25 mouse cellular contexts compared by ENCODE assay signal in genomic region chr7:79832980-79833379, GRCm38 (mm10). TPM values are rescaled to one million over a fixed set of nuclear protein-coding genes. Genes with fewer than 3 reads are reported as not detected.
DNase-seq lines count a peak whose midpoint lies in the region; ATAC-seq and TF ChIP-seq lines count a peak whose summit lies in the region.
"Had no signal": no experiment of that assay in that cellular context is flagged by ENCODE, and none has a peak within 500 bp of the region (broad histone marks: within the 10 kb centered on the region; RNA-seq: fewer than 3 reads in every experiment).

No protein-coding gene starts in this region.

- H3K4me2 ChIP-seq in intestine, embryonic 15.5 days (replicated peaks): no peak overlapping the region
- H3K4me2 ChIP-seq in intestine, embryonic 16.5 days (ENCODE audit: low read depth, low read length): no peak overlapping the region
- no peak overlapping the region for H3K4me2 ChIP-seq in embryonic facial prominence, embryonic 15.5 days (replicated peaks)
- H3K4me2 ChIP-seq in stomach, postnatal 0 days (replicated peaks; ENCODE audit: low read depth): no peak overlapping the region
- H3K4me2 ChIP-seq: embryonic facial prominence, embryonic 12.5 days; heart, embryonic 15.5 days; hindbrain, embryonic 13.5 days had no signal

- no peak overlapping the region for H3K4me3 ChIP-seq in intestine, embryonic 15.5 days (replicated peaks)
- H3K4me3 ChIP-seq in intestine, embryonic 16.5 days (ENCODE audit: low read length): no peak overlapping the region
- H3K4me3 ChIP-seq in embryonic facial prominence, embryonic 15.5 days (replicated peaks): no peak overlapping the region
- no peak overlapping the region for H3K4me3 ChIP-seq in stomach, postnatal 0 days (ENCODE audit: low read depth, low read length)
- H3K4me3 ChIP-seq: embryonic facial prominence, embryonic 12.5 days; erythroblast, embryonic 14.5 days; forebrain, embryonic 10.5 days; gastrocnemius, adult 2 months; heart, embryonic 10.5 days; heart, embryonic 15.5 days; hindbrain, embryonic 13.5 days had no signal

- no peak overlapping the region for H3K9ac ChIP-seq in intestine, embryonic 15.5 days
- H3K9ac ChIP-seq in intestine, embryonic 16.5 days (ENCODE audit: low read depth, low read length): no peak overlapping the region
- no peak overlapping the region for H3K9ac ChIP-seq in embryonic facial prominence, embryonic 15.5 days
- no peak overlapping the region for H3K9ac ChIP-seq in stomach, postnatal 0 days (ENCODE audit: low read length)
- H3K9ac ChIP-seq: embryonic facial prominence, embryonic 12.5 days; heart, embryonic 15.5 days; hindbrain, embryonic 13.5 days had no signal

- TF ChIP-seq CTCF in stomach, postnatal 0 days (IDR thresholded peaks at IDR 0.05; ENCODE audit: low read depth): no peak

- H3K9me3 ChIP-seq in intestine, embryonic 15.5 days: no peaks in the 10 kb centered on the region
- no peaks in the 10 kb centered on the region for H3K9me3 ChIP-seq in intestine, embryonic 16.5 days (ENCODE audit: control insufficient read depth, low read length)
- no peaks in the 10 kb centered on the region for H3K9me3 ChIP-seq in embryonic facial prominence, embryonic 15.5 days (replicated peaks)
- no peaks in the 10 kb centered on the region for H3K9me3 ChIP-seq in stomach, postnatal 0 days (ENCODE audit: control insufficient read depth, low read length)
- H3K9me3 ChIP-seq: embryonic facial prominence, embryonic 12.5 days; forebrain, embryonic 10.5 days; heart, embryonic 10.5 days; heart, embryonic 15.5 days; hindbrain, embryonic 13.5 days had no signal

- H3K27ac ChIP-seq in intestine, embryonic 15.5 days: no peak overlapping the region
- no peak overlapping the region for H3K27ac ChIP-seq in intestine, embryonic 16.5 days (ENCODE audit: low read length)
- no peak overlapping the region for H3K27ac ChIP-seq in embryonic facial prominence, embryonic 15.5 days (replicated peaks)
- no peak overlapping the region for H3K27ac ChIP-seq in stomach, postnatal 0 days (replicated peaks)
- H3K27ac ChIP-seq: embryonic facial prominence, embryonic 12.5 days; forebrain, embryonic 10.5 days; gastrocnemius, adult 2 months; heart, embryonic 10.5 days; heart, embryonic 15.5 days; hindbrain, embryonic 13.5 days; hindbrain, postnatal 0 days had no signal

- no peaks in the 10 kb centered on the region for H3K36me3 ChIP-seq in intestine, embryonic 15.5 days
- peaks cover 4% of the 10 kb centered on the region; the same call in 1 of the 2 replicates for H3K36me3 ChIP-seq in intestine, embryonic 16.5 days (ENCODE audit: control insufficient read depth, insufficient read depth, low read length)
- H3K36me3 ChIP-seq in embryonic facial prominence, embryonic 15.5 days: peaks cover 17% of the 10 kb centered on the region; the same call in 1 of the 2 replicates
- H3K36me3 ChIP-seq in stomach, postnatal 0 days (ENCODE audit: control insufficient read depth, insufficient read depth, low read length): no peaks in the 10 kb centered on the region
- H3K36me3 ChIP-seq: embryonic facial prominence, embryonic 12.5 days; forebrain, embryonic 10.5 days; heart, embryonic 10.5 days; heart, embryonic 15.5 days; hindbrain, embryonic 13.5 days had no signal

- ATAC-seq in intestine, embryonic 15.5 days: 0 out of 2 replicates have a peak, but pooled peaks have one; percentile 27
- ATAC-seq in intestine, embryonic 16.5 days: no peak
- ATAC-seq in embryonic facial prominence, embryonic 15.5 days (ENCODE audit: insufficient number of reproducible peaks, low FRiP score, low TSS enrichment, low read depth): 0 out of 2 replicates have a peak, but pooled peaks have one; percentile 46
- peak; percentile 46; the same call in 1 of the 2 replicates for ATAC-seq in stomach, postnatal 0 days (ENCODE audit: low FRiP score, low TSS enrichment)
- ATAC-seq: activated CD4-positive, CD25-positive, alpha-beta regulatory T cell, adult 4 months; forebrain, embryonic 14.5 days; hindbrain, postnatal 0 days; Patski had no signal

- peak; percentile 30 for DNase-seq in Muller cell, postnatal 12 days (ENCODE audit: inconsistent ontology term)
- no peak for DNase-seq in stomach, postnatal 0 days (ENCODE audit: low spot score)
- DNase-seq in cerebellum, adult 8-10 months: no peak
- no peak for DNase-seq in urinary bladder, postnatal 25 days (ENCODE audit: low spot score)
- DNase-seq: adrenal gland, postnatal 14 days; cerebellum, adult 18-20 months; cerebellum, postnatal 10 days; embryo, embryonic 11 days; gastrocnemius, adult 2 months; gastrocnemius, postnatal 36 days; heart, adult 18-20 months; heart, postnatal 14 days had no signal

- 0 out of 2 replicates have a peak, but pooled peaks cover 2% of the 10 kb centered on the region for H3K4me1 ChIP-seq in intestine, embryonic 15.5 days (replicated peaks)
- 0 out of 2 replicates have a peak, but pooled peaks cover 6% of the 10 kb centered on the region for H3K4me1 ChIP-seq in intestine, embryonic 16.5 days (ENCODE audit: control insufficient read depth, insufficient read depth, low read length)
- H3K4me1 ChIP-seq in embryonic facial prominence, embryonic 15.5 days: 0 out of 2 replicates have a peak, but pooled peaks cover 5% of the 10 kb centered on the region
- H3K4me1 ChIP-seq in stomach, postnatal 0 days (replicated peaks; ENCODE audit: control insufficient read depth, insufficient read depth): no peaks in the 10 kb centered on the region
- H3K4me1 ChIP-seq: embryonic facial prominence, embryonic 12.5 days; forebrain, embryonic 10.5 days; heart, embryonic 15.5 days; hindbrain, embryonic 13.5 days had no signal

- H3K27me3 ChIP-seq in intestine, embryonic 15.5 days (replicated peaks): no peaks in the 10 kb centered on the region
- H3K27me3 ChIP-seq in intestine, embryonic 16.5 days (replicated peaks; ENCODE audit: control insufficient read depth, insufficient read depth, low read length): no peaks in the 10 kb centered on the region
- no peaks in the 10 kb centered on the region for H3K27me3 ChIP-seq in embryonic facial prominence, embryonic 15.5 days
- H3K27me3 ChIP-seq in stomach, postnatal 0 days (ENCODE audit: control insufficient read depth, insufficient read depth, low read length): no peaks in the 10 kb centered on the region
- H3K27me3 ChIP-seq: embryonic facial prominence, embryonic 12.5 days; heart, embryonic 15.5 days; hindbrain, embryonic 13.5 days; Patski had no signal

- TF ChIP-seq EP300 in stomach, postnatal 0 days (optimal IDR thresholded peaks at IDR 0.05): no peak

RNA-seq across cellular contexts. Expression of gene Mesp2, which starts 22.5 kb away (rescaled TPM):
- 1.3 and 2.0 TPM in 2 replicates for polyA plus RNA-seq in intestine, embryonic 15.5 days (2015; fragmentation: Nextera tagmentation; extraction: Ambion mirVana)
- 2.6 and 3.1 TPM in 2 replicates for polyA plus RNA-seq in intestine, embryonic 16.5 days (2015; fragmentation: Nextera tagmentation; extraction: Ambion mirVana)
- 0.55 and 0.67 TPM in 2 replicates for polyA plus RNA-seq in embryonic facial prominence, embryonic 15.5 days (2015; fragmentation: Nextera tagmentation; extraction: Ambion mirVana)
- polyA plus RNA-seq in stomach, postnatal 0 days (2015; fragmentation: Nextera tagmentation; extraction: Ambion mirVana): 1.5 and 2.5 TPM in 2 replicates
- polyA plus RNA-seq: activated CD4-positive, CD25-positive, alpha-beta regulatory T cell, adult 4 months; erythroblast, embryonic 14.5 days had no signal

RNA-seq across cellular contexts. Expression of gene Anpep, which starts 27.9 kb away (rescaled TPM):
- 161 and 174 TPM in 2 replicates for polyA plus RNA-seq in intestine, embryonic 15.5 days (2015; fragmentation: Nextera tagmentation; extraction: Ambion mirVana)
- 248 and 311 TPM in 2 replicates for polyA plus RNA-seq in intestine, embryonic 16.5 days (2015; fragmentation: Nextera tagmentation; extraction: Ambion mirVana)
- polyA plus RNA-seq in embryonic facial prominence, embryonic 15.5 days (2015; fragmentation: Nextera tagmentation; extraction: Ambion mirVana): 24.9 and 31.1 TPM in 2 replicates
- 31.4 and 36.8 TPM in 2 replicates for polyA plus RNA-seq in stomach, postnatal 0 days (2015; fragmentation: Nextera tagmentation; extraction: Ambion mirVana)
- polyA plus RNA-seq: activated CD4-positive, CD25-positive, alpha-beta regulatory T cell, adult 4 months had no signal

RNA-seq across cellular contexts. Expression of gene Mesp1, which starts 39.4 kb away (rescaled TPM):
- 0.13 and 0.21 TPM in 2 replicates for polyA plus RNA-seq in intestine, embryonic 15.5 days (2015; fragmentation: Nextera tagmentation; extraction: Ambion mirVana)
- 0.28 TPM in 1 of 2 replicates, not detected in the other for polyA plus RNA-seq in intestine, embryonic 16.5 days (2015; fragmentation: Nextera tagmentation; extraction: Ambion mirVana)
- polyA plus RNA-seq in embryonic facial prominence, embryonic 15.5 days (2015; fragmentation: Nextera tagmentation; extraction: Ambion mirVana): 0.12 and 0.13 TPM in 2 replicates
- polyA plus RNA-seq in stomach, postnatal 0 days (2015; fragmentation: Nextera tagmentation; extraction: Ambion mirVana): not detected in 2 replicates
- polyA plus RNA-seq: activated CD4-positive, CD25-positive, alpha-beta regulatory T cell, adult 4 months; embryonic facial prominence, embryonic 12.5 days; forebrain, embryonic 10.5 days; forebrain, embryonic 14.5 days; heart, embryonic 15.5 days; hindbrain, embryonic 13.5 days; Patski had no signal
